Mouse (Mus musculus) embryo, embryonic 10.5 days (tissue): ENCODE measurements around the gene Pecam1.

Experiments
- DNase-seq: peaks from one replicate; pipeline ENCODE4 v3.0.0-alpha.2; 2015; ENCODE audit warnings: low spot score

Pecam1 gene

DNA sequence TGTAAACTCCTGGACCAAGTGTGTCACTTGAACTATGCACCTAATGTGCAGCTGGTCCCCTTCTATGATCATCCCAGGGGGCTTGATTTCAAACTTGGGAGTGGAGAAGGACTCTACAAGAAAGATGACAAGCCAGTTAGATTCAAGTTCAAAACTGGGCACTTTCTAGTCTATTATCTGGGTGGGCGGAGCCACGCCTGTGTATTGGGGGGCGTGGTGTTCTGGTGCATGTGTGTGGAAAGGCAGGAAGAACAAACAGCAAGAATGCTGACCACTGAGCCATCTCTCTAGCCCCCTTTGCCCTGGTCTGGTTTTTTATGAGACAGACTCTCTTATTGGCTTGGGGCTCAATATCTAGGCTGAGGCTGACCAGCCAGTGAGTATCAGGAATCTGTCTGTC is 54.5 kb downstream of the Pecam1 start:
- DNase-seq = no peak

DNA sequence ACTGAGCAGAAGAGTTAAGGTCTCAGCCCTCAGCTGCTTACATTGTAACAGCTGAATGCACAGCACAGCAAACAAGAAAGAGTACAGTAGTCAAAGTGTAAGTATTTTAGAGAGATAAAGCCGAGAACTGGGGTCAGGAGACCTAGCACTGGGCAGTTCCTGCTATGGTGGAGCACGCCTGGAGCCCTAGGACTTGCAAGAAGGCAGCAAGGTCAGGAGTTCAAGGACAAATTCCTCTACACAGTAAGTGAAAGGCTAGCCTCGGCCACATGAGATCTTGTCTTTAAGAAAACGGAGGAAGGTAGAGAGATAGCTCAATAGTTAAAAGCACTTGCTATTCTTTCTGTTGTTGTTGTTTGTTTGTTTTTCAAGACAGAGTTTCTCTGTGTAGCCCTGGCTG is 57.5 kb downstream of the Pecam1 start:
- DNase-seq = no peak

DNA sequence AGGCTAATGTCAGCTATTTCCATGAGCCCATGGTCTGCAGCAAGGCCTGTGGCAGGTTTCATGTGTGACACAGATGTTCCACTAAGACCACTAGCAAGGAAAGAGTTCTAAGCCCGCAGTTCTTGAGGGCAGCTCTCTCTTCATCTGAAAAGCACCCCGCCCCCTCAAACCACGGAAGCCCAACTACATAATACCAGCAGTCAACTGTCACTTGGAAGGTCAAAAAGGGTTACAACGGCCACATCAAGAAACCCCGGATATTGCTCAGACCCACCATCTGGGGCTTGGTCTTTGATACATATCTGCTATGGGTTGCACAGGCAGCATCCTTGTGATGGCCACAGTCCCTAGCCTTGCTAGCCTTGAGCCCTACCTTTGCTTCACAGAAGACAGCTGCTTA is 62.1 kb downstream of the Pecam1 start:
- no peak for DNase-seq

DNA sequence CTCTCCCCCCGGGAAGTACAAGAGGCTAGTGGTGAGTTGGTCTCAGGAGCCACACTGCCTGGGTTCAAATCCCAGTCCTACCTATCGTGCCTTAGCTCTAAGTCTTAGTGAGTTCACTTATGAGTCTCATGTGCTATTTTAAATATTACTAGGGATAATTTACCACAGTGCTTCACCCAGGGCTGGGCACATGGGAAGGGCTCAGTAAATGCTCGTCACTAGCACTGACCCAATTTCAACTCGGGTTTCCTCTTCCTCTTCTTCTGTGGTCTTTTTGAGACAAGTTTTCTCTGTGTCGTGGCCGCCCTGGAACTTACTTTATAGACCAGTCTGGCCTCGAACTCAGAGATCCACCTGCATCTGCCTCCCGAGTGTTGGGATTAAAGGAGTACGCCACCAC is 63.1 kb downstream of the Pecam1 start:
- no peak for DNase-seq

DNA sequence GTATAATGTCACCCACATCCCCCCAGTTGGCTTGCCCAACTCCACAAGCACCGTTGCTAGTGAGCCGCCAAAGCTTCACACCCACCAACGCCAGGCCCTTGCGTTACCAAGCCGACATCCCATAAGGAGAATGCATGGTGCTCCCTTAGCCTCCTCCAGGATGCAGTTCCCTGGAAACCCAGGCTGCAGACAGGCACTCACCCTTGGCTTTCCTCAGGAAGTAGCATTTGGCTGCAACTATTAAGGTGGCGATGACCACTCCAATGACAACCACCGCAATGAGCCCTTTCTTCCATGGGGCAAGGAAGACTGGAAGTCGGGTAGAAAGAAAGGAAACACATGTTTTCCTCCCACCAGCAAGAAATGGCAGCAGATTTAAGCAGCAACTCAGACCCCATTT is 66.4 kb downstream of the Pecam1 start:
- DNase-seq = no peak

DNA sequence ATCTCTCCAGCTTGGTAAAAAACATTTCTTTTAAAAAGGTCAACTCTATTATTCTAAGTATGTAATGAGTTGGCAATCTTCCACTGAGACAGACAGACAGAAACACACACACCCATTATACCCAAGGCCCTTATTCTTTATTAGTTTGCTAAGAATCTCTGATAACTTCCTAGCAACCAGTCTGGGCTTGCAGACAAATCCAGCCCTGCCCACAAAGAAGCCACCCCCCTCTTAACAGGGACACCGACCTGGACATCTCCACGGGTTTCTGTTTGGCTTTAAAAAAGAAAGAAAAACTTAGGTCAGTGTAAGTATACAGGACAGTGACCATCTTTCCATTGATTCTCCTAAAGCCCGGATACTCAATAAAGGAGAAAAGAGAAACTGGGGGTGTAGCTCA is 67.1 kb downstream of the Pecam1 start:
- no peak for DNase-seq

DNA sequence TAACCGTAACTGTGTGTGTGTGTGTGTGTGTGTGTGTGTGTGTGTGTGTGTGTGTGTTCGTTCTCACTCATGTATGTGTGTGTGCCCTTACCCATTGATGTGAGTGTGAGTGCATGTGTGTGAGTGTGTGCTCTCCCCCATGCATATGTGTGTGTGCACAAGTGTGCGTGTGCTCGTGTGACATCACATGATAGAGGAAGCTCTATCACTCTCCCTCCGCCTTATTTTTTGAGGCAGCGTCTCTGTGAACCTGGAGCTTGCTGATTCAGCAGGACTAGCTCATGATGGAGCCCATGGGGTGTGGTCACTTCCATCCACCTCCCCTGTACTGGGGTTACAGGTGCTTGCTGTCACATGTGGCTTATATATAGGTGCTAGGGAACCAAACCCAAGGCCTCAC is 69.3 kb downstream of the Pecam1 start:
- DNase-seq = no peak

DNA sequence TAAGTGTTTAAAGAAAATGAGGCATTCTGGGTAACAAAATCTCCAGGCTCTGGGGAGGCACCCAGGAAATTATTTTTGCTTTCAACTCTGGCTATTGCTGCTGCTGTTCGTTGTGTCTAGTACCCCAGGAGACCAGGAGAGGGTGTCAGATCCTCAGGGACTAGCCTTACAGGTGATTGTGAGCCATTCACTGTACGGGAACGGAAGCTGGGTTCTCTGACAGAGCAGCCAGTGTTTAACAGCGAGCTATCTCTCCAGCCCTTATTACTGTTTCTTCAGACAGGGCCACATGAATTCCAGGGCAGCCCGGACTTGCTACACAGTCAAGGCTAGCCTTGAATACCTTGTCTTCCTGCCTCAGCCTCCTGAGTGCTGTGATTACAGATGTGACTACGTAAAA is 70.6 kb downstream of the Pecam1 start:
- DNase-seq = no peak

DNA sequence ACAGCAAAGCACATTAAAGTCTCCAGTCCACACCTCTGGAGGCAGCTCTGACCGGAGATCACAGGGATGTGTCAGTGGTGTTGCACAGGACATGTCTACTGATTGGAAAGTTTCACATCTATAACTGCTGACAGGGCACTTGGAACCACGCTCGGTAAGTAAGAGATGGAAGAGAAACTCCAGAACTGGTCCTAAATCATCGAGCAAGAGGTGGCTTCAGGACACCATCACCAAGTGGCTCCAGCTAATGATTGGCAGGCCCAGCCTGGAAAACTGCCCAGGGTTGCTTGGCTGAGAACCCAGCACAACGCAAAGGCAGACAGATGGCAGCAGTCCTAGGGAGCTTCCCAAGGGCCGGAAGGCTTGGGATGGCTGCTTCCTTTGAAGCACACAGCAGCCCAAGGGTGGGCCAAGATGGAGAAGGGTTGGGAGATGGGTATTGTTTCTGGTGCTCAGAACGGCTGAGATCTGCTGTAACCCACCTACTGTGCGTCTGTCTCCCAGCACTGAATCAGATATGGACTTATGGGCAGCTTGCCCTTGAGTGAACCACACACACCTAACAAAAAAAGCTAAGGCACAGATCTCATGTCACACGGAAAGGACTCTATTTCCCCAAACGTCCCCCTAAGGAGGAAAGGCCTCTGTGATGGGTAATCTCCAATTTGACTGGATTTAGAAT is 72.4 kb downstream of the Pecam1 start:
- no peak for DNase-seq

DNA sequence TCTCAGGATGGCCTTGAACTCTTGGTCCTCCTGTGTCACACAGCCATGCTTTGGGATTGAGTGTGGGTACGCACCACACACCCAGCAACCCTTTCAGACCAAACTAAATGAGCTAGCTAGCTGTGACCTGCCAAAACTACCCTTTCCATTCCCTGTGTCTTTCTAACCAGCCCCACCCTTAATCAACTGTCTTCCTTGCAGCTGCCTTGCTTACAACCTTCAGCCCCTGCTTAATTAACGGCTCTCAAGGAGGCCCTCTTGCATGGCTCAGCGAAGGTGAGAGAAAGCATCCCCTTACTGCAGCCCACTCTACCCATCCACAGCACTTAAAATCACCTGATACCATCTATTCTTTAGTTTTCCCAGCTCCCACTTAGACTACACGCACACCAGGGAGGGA is 73.1 kb downstream of the Pecam1 start:
- DNase-seq = no peak

DNA sequence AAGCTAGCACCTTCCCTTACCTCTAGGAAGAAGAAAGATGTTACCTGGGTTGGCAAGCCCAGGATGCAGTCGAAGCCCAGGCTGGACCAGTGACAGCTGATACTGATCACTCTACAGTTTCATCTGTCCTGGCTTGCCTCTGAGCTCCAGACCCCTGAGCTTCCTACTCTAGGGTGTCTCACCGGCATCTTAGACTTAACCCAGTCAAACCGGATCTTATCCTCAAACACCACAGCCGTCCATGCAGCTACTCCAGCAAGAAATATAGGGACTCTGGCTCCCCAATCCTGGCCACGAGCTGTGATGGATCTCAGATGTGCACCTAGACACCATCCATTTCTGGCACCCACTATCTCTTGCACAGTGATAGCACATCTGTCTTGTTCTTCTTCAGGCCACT is 74.6 kb downstream of the Pecam1 start:
- DNase-seq = no peak

DNA sequence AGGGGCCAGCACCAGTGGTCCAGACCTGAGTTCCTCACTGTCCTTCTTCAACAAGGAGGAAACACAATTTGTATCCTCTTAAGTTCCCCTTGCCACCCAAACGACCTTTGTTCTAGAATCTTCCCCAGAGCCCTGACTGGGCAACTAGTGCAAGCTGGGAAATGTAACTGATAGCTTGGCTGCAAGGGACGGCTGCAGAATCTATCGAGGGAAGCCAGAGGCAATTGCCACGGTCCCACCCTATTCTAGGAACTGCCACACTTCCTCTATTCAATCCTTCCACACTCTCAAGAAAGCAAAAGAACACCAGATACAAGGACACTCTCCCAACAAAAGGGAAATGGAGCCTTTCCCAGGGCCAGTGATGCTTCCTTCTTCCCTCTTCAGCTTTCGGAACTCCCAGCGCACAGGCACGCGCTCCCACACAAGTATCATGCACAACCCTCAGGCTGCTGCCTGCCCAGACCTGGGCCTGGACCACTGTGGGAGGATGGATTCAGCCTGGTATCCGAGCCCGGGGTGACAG is 75.2 kb downstream of the Pecam1 start:
- no peak for DNase-seq

DNA sequence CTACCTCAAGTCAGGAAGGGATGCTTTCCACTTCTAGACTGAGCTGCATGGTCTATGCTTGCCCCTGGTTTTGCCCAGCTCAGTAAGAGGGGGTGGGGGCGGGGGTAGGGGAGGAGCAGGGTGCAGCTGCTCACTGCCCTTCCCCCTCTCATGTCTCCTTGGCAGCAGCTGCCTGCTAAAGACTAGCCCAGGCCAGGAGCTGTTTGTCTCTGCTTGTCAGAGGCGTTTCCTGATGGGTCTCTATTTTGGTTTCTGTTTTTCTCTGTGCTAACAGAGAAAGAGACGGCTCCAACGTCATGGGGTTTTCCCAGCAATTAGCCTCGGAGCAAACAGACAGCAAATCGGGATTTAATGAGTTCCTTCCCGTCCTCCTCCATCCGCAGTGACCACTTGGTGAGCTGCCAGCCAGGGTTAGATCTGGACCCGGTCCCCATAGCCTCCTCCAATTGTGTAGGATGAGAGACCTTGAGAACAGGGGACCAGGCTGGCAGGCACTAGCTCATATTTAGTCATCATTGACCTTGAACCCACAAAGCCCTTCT is 75.7 kb downstream of the Pecam1 start:
- peak; percentile 67 for DNase-seq

DNA sequence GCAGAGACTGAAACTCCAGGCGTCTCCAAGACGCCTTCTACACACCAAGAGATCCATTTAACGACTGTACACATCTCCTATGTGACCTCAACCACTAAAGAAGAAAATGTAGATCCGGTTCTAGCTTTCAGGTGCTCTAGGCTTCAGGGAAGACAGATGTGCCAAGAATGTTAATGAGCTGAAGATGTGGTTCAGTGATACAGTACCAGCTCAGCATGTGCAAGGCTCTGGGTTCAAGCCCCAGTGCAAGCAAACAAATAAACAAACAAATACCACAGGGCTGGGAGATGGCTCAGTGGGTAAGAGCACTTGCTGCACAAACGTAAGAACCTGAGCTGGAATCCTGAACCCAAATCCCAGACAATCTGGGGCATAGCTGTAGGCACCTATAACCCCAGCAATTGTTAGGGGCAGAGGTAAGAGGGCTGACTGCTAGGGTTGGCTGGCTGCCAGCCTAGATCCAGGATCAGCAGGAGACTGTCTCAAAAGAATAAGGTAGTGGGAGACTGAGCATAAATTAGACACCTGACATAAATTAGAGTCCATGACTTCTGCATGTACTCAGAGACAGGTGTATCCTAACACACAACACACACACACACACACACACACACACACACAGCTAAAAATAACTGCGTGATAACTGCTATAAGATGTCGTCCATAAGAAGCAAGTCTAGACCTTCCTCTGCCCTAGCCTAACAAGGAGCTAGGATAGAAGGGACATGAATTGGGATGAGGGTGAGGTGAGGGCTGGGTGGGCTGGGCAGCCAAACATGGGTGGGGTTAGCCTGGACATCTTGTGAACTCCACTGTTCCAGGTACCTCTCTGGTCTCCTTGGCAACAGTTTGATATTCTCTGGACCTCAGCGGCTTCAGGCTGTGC is 76.5 kb downstream of the Pecam1 start:
- no peak for DNase-seq

DNA sequence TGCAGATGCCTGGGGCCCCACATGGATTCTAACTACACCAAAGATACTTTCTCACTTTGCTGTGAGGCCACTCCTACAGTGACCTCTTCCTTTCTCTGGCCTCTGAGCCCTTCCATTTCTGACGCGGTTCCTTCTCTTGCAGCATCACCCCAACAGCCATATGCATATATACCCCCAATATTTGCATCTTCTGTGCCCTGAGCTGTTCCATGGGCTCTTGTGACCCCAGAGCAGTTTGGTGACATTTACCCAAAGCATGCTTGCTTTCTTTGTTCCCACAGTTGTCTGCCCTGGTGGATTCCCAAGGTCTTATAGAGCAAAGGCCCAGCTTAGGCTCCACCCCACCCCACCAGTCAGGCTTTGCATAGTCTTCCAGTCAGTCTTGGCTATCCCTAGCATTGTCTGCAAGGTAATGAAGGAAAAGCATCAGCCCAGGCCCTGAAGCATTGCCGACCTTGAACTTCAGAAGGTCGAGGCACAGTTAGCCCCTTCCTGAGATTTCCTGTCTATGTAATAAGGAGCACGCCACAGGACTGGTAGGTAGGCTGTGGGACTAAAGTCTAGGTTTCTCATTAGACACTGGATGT is 77.4 kb downstream of the Pecam1 start:
- no peak for DNase-seq

DNA sequence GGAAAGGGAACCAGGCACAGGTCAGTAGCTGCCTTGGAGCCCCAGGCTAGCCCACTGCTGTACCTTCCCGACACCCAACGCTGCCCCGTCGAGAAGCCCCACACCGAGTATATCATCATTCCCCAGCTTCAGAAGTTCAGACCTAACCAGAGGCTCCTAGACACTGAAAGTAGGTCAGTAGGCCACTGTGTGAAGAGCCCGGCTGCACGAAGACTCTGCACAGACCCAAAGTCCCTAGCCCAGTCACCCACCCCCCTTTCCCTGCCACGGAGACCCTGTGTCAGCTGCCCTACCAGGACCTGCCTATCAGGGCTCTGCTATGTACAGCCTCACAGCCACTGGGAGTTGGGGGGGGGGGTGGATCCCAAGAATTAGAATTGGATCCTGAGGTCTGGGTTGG is 78.6 kb downstream of the Pecam1 start:
- DNase-seq = no peak

DNA sequence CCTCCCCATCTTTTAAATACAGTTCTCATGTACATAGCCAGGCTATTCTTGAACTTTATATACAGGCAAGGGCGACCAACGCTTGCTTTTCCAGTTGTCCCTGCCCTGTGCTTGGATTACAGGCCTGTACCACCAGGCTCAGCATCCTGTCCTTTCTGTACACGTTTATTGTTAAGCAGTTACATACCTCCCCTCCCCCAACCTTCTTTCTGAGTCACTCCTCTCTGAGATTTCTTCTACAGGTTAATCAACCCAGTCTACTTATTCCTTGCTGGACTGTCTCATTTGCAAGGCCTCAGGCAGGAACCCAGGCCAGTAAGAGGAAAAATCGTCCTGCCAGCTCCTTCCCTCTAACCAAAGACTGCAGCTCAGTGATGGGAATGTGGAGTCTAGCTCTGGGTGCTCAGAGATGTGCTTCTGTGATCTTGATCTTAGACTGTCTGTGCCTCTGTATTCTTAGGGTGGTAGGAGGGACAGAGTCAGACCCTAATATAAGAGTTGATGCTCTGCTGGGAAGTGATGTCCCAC is 79.4 kb downstream of the Pecam1 start:
- DNase-seq = no peak

DNA sequence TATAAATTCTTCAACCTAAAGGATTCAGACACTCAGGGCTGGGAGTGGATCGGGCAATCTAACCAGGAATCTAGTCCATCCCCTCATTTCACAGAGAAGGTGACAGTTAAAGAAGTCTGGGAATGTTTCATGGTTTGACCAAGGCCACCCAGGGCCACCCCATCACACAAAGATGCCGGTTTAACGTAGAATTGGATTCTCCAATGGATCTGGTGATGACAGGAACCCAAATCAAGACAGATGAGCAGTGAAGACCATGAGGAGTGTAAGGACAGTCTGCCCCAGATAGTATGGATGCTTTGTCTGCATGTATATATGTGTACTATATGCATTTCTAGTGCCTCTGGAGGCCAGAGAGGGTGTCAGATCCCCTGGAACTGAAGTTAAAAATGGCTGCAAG is 80.2 kb downstream of the Pecam1 start:
- DNase-seq = no peak

DNA sequence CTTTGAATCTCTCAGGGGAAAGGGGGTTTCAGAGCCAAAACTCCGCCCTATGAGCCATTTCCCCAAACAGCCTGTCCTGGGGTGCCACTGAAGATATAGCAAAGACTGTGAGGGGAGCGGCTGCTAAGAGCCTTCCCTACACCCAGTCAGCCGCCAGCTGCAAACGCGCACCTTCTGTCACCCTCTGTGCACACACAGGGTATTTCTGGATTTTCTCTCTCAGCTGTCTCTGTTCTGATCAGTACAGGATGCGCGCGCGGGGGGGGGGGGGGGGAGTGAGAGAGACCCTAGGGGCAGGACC is 80.6 kb downstream of the Pecam1 start:
- DNase-seq = no peak

DNA sequence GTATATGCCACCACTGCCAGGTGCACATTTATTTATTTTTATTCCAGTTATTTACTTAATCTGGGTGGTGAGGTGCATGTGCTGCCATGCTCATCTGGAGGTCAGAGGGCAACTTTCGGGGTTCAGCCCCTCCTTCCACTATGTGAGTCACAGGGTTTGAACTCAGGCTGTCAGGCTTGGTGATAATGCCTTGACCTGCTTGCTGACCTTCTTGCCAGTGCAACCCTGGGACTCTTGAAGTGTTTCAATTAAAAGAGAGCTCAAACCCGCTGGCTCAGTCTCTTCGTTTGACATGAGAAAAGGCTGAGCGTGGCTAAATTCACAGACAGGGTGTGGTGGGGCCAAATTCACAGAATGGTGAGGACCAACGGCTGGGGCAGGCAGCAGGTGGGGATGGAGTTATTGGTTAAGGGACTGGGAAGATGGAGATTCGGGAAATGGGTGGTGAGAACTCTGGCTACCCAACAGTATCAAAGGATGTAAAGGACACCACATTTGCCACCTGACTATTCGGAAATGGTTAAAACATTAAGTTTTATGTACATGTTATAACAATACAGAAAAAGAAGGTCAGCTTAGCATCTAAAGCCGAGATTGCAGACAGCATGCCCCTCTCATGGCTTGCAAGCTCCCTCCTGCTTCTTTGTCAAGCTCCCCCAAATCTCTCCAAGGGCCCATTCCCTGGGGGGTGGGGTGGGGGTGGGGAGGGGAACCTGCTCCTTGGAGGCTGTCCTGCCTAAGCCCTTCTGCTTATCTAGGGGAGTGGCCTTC is 81.1 kb downstream of the Pecam1 start:
- DNase-seq = no peak

DNA sequence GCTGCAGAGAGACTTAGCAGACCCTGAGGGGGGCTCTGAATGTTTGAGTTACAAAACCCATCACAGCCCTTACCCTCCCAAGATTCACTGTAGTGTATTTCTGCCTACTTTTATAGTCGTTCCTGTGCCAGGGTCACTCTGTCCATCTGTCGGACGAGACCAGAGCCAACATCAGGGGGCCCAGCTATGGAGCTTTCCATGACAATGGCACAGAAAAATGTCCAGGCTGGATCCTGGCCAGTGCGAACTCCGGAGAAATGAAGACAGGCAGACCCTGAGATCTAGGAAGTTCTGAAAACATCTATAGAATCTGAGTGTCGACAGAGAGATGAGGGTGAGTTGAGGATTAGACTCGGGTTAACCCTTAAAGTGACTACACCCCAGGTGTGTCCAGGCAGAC is 82.1 kb downstream of the Pecam1 start:
- no peak for DNase-seq

DNA sequence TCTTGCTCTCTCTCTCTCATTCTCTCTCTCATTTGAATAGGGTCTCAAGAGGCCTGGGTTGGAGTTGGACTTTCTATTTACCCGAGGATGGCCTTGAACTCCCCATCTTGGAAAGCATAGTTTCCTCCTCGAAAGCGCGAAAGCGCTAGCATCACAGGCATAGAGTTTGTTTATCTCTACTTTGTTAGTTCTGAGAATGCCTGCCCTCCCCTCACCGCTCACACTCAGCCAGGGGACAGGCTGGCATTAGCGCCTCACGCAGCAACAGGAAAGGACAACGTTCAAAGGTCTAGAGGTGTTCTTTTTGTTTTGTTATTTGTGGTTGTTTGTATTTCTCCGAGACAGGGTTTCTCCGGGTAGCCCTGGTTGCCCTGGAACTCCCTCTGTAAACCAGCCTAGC is 82.6 kb downstream of the Pecam1 start:
- DNase-seq = no peak
